Mouse (Mus musculus) thymus, postnatal 10 days (tissue): ENCODE data around the gene Rgma.
A peak's percentile ranks its signal among the peaks of the same experiment; 100 is the strongest.

Source experiments
- DNase-seq, 2 experiments: peaks; one replicate each; pipeline ENCODE4 v3.0.0; 2021; ENCODE audit warnings: low spot score in 2 of 2

The Rgma gene

DNA sequence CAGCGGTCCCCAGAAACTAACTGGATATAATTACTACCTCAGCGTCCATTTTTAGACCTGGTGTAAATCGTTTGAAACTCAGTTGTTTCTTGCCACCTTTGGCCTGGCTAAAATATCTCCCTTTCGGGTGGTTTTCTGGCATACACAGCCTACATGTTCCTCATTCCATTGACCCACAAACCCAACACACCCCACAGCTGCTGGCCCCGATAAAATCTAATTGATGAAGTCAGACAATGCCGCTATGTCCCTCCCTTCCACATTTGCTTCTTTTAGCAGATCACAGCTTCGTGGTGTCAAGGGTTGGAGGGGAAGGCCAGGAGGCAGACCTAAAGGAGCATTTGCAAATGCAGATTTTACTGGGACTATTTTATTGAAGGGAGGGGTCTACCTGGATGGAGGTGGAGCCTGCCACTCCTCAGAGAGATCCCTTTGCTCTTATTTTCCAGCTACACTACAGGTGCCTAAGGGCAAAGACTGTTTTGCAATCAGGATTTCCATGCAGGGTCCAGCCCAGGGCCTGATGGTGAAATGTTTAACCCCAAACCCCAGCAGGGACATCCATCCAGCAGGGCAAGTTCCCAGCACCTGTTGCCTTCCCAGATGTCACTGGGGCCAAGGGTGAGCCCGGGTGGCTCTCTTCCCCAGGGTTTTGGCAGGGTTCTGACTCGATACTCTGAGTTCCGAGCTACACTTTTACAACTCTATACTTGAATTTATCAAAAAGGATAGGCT lies 3.6 kb upstream of the Rgma start:
- DNase-seq = no peak

DNA sequence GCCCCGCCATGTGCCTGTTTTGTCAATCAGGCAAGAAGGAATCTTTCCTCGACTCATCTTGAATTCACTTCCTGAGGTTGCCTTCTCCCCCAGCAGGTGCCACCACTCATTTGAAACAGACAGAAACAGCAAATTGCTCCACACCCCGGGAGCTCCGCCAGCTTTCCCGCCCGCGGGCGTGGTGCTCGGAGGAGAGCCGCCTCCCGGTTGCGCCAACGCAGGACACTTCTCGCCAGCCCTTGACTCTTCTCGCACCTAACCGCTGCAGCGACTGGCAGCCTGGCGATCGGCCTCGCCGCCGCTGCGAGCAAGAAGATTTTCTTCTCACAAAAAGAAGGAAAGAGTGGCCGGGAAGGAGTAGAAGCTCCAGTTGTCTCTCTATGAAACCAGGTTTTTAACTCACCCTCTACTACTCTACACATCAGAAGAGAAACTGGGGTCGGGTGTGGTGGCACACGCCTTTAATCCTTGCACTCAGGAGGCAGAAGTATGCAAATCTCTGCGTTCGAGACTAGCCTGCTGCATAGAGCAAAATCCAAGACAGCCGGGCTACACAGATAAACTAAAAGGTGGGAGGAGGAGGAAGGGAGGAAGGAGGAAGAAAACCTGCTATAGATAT lies 2.8 kb upstream of the Rgma start:
- DNase-seq = no peak

DNA sequence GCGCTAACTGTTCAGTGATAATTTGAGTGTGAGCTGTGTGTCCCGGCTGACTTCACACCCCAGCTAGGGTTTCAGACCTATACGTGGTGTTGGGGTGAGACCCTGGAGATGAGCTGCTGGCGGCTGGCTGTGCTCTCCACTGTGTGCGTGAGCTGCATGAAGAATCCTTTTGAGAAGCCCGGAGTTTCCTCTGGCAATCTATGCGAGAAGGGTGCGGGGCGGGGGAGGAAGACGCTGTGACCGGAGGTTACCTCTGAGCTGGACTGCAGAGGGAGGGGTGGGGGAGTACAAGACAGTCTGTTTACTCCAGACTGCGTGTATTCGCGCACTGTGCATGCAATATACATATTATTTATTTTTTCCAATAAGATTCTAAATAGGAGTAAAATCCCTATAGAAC lies 582 bp upstream of the Rgma start:
- DNase-seq = no peak

DNA sequence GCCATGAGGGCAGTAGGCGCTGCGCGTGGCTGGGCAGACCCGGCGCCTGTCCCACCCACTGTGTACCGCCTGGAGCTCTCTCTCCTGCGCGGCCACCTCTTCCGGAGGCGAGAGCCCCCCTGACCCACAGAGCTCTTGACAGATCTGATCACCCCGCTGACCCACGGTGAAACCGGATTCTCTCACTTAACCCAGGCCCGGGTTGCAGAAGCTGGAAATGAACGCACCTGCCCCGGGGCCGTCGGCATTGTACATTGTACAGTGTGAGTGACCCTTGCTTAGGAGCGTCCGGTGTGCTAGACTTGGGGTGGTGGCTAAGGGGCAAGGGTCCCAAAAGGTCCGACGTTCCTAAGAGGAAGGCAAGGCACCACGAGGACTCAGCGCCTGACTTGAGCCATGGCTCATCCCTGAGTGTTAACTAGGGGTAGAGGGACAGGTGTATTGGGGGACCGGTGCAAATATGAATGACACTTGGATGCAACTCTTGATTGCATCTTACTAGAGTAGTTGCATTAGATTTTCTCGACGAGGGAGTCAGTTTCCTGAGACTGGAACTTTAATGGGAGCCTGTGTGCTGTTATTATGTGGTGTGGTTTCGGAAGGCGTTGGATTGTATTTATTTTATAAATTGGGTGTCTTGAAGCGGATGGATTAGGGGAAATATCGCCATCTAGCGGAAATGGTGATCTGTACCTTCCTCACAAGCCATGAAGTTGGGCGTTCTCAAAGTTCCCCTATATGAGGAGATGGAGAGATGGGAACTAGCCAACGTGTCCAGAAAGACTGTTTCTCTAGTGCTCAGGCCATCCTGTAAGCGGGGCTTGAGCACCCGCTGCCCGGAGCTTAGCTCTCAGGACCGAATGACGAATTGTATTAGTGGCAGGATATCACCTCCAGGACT lies 1.0 kb downstream of the Rgma start:
- DNase-seq = peak in 1 of 2 experiments; percentile 31

DNA sequence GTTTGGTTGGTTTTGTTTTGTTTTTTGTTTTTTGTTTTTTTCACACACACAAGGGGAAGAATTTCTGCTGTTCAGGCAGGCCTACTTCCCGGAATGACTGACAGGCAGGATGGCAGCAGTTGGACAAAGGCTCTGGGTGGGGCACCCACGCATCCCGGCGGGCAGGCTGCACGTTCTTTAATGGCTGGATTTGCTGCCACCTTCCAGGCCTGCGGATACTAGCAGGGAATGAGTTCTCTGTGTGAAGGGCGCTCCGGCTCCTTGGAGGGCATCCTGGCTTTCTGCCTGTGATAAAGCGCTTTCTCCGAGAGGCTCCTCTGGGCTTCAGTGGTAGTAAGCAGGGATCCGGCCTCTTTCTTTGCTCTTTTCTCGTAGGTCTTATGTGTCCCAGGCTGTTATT lies 2.0 kb downstream of the Rgma start:
- no peak for DNase-seq

DNA sequence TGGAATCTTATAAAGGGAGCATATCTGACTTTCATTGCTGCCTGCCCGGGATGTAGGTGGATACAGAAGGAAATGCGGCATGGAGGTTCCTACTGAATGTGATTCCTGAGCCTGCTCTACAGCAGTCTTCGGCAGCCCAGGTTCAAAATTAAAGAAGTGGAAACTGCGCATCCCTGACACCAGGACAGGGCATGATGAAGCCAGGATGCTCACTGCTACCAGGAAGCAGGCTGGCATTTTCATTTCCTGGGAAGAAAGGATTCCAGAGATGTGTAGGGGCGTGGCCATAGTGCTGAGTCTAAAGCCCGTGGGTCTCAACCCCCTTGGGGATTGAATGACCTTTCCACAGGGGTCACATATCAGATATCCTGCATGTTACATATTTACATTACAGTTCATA lies 2.7 kb downstream of the Rgma start:
- DNase-seq = no peak

DNA sequence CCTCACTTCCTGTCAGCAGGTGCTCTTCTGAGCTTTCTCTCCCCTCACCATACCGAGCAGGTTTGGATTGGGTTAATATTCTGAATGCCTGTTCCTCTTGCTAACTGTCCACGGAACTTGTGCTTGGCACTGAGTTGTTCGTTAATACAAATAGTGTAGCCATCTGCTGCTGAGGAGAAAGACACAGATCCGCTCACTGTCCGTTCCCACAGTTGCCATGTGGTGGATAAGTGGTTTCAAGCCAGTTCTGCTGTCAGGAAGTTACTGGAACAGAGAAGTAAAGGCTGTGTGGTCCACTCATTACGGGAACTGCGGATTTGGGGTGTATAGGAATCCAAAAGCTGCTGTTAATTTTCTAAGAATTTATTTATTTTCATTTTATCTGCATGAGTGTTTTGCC lies 7.5 kb downstream of the Rgma start:
- no peak for DNase-seq

DNA sequence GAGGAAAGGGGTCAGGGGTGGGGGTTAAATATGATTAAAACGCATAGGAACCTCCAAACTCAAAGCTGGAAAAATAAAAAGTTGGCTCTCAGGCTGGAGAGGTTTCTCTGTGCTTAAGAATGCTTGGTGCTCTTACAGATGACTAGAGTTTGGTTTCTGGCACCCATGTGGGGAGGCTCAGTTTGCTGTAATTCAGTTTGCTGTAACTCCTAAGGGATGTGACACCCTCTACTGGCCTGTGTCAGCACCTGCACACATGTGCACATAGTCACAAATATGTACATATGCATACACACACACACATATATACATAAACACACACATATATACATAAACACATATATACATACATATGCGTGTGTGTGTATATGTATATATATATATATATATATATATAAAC lies 13.6 kb downstream of the Rgma start:
- no peak for DNase-seq

DNA sequence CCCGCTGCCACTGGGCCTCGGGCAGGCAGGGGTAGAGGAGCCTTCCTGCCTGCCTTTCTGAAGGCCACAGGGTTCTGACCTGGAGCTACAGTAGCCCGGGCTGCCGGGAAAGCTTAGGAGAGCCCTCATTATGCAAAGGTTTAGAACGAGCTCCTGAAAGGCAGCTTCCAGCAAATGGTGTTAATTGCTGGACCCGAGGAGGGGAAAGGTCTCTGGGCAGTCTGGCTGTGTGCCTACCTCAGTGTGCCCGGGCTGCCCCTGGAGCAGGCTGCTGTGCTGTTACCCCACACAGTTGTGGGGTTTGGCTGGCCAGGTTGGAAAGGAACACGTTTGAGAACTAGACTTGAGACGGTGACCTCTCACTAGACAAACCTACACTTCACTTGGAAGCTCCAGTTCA lies 14.1 kb downstream of the Rgma start:
- no peak for DNase-seq

DNA sequence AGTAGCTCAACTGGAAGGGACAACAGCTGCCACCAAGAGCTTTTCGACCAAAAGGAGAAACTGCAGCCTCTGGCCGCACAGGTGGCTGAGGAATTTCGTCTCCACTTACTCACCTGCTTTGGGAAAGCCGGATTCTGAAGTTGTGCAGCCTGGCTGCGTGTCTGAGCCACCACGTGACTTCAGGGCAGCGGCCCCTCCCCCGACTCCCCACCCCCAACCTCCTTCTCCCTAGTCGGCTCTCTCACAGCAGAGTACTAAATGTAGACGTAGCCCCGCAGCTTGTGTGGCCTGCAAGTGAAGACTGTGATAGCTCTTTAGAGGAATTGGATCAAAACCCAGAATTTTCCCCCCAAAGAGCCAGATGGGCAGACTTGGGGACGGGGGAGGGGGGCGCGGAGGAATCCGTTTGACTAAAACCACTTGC lies 14.6 kb downstream of the Rgma start:
- no peak for DNase-seq

DNA sequence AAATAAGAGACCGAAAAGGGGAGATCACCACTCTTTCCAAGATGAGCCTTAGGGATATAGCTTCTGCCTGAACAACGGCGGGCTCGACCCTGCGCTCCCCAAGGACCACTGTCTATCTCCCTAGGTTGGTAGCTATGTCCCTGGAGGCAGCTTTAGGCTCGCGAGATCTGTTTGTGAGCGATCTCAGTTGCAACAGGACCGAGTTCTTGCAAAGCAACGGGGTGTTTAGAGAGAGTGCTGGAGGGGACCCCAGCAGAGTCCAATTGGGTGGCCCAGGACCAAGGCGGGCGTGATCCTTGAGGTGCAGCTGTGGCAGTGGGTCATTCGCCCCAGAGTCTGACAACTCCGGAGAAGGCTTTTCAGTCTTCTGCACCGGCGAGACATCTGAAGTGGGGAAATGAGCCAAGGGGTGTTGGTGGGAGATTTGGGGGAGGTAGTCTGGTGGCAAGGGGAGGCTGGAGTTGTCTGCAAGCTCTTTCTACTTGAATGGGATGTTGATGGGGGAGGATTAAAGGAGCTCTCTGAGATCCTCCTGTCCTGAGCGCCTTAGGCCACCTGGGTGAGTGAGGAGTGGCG lies 15.2 kb downstream of the Rgma start:
- no peak for DNase-seq

DNA sequence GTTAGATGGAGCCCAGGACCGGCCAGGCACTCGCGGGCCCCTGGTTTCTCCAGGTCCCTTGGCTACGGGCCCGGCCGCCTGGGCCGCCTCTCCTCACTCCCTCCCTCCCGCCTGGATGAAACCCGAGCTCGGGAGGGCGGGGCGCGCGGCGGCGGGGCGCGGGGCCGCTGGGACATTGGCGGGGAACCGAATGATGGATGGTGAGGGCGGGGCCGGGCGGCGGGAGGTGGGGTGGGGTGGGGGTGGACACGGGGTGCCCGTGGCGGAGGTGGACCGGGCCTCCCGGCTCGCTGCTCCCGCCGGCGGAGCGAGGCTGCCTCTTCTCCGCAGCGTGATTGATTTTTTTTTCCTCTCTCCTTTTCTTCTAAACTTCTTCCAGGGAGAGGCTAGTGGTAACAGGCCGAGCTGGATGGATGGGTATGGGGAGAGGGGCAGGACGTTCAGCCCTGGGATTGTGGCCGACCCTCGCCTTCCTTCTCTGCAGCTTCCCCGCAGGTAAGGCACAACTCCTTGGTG lies 15.8 kb downstream of the Rgma start:
- DNase-seq = no peak

DNA sequence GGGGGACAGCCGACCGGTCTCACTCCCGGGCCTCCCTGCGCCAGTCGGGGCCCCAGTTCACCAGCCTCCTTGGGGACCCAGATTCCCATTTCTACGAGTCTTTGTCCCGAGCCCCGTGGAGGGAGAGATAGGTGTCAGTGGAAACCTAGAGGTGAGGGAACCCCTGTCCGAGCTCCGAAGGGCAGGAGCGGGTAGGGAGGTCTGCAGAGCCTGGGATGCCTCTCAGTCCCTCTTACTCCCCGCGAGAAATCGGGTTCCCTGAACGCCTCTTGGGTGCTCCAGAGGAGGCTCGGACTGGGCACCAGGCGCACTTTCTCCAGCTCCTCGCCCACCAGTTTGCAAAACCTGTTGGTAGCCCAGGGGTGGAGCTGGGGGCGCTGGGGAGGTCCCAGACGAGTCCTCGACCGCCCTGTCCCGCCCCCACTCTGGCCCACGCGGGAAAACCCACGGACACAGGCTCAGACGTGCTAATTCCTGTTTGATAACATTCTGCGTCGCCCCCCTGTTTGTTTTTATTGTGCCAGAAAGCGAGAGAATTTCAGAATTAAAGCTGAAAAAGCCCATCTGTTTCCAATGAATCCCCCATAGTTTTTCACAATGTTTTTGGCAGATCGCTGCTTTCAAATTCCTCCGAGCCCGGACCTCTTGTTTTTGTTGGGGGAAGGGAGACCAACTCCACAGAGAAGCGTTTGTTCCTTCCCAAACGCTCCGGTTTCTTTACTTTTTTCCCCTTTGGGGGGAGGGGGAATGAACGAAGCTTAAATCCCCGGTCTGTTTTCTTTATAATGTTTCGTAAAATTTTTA lies 16.4 kb downstream of the Rgma start:
- DNase-seq = no peak

DNA sequence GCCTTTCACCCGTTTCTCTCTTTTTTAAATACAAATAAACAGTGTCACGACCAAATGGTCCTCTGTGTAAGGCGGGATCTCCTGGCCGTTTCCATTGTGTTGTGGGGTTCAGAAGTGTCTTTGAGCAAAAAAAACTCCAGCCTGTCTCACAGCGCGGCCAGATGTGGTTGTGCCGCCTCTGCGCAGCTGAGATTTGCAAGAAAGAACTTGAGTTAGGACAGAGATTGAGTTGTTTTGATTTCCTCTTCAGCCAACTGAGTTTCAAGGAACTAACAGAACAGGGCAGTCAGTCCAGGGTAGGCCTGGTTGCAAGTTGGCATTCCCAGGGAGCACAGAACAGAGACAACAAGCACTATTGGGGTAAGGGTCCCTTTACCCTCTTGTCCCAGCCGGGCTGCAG lies 17.1 kb downstream of the Rgma start:
- no peak for DNase-seq

DNA sequence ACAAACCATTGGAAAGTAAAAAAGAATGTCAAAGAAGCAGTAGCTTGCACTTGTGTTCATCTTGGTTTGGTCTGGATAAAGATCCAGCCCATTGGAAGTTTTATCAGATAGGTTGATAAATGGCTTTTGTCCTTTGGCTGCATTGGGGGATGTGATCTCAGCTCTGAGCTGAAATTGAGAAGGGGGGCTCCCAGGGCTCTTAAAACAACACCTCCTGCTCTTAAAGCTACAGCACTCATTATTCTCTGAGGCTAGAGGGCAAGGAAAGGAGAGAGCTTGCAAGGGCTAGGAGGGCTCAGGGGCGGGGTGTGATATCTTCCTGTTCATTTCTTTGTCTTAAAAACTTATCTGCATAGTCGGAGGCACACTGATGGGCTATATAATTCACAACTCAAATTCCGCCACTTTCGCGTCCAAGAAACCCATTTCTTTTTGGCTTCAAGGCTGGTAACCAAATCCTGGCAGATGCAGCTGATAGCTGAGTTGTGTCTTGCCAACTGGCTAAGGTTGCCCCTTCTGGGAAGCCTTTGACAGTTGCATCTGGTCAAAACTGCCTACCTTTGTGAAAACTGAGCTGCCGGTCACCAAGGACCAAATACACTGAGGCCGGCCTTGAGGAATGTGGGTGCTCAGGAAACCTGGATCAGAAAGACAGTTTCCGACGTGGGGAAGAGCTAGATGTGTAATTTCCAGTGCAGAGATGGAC lies 18.2 kb downstream of the Rgma start:
- DNase-seq = no peak

DNA sequence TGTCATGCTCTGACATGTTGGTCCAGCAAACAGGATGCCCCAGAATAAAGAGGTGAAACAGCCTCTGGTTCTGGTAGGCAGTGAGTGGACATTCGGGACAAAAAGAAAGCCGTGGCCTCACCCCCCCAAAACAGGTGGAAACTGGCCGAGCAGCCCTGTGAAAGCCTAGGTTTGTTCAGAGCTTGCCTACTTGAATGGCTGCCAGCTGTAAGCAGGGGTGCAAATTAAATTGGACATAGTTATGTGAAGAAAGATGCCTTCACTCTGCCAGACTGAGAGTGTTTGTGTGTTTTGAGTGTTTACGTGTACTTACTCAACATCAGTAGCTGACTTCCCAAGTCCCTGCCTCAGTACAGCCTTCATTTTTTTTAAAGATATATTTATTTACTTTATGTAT lies 18.7 kb downstream of the Rgma start:
- DNase-seq = no peak

DNA sequence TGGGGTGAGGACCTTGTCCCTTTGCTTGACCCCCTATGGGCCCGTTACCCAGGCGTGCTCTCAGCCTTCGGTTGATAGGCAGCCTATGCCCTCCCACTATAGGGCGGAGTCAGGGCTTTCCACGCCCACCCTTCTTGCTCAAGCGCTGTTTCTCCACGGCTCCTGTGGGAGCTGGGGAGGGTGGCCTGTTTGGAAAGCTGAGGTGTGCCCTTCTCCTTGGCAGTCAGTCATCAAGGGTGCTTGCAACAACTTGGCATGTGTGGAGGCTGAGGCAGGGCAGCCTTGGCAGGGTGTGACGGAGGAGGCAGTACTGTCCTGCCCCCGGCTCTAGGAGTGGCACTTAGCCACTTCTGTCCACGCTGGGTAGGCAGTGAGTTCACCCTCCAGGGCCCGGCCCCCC lies 23.0 kb downstream of the Rgma start:
- DNase-seq = no peak

DNA sequence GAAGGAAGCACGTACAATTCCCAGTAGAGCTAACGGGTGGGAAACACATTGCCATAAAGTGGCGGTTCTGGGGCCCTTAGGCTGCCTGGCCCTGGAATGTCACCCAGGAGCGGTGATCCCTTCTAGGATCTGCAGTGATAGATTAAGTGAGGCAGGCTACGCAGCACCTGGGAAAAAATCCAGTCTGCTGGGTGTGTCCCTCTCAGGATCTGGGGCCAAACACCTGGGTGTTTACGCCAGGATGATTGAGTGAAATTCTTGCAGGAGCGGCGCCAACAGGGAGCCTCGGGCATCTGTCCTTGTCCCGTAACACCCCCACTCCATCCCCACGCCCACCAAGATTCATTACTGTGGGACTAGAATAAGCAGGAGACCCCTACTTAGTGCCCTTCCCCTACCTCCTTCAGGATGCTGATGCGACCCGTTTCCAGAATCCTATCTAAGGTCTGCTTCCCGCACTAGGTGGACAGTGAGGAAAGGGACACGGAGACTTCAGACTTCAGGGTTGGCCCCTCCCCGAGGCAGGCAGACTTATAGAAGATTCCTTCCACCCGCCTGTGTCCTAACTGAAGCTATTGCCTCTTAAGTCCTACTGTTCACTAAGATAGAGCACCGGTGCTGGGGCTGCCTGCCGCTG lies 23.6 kb downstream of the Rgma start:
- no peak for DNase-seq

DNA sequence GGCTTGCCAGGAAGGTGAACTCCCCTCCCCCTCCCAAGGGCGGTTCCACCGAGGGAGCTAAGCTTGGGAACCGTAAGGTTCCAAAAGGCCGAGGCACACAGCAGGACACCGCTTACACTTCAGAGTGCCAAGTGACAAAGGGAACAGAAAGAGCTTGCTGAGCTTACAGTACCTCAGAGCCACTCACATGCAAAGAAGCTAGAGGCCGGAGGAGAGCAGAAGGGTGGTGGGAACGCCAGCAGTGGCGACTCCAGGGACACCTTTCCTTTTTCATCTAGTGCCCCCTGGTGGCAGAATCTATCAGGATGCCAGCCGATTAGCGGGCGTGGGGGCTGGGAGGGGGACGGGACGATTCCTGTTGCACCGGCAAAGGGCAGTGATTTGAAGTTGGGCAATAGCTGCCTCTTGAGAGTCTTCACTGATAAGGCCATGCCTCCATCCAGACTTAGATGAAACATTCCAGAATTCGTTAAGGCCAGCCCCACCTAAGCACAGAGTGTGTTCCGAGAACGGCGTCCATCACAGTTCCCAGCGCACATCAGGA lies 24.3 kb downstream of the Rgma start:
- DNase-seq = peak in 1 of 2 experiments; percentile 57
